Mouse (Mus musculus) cerebellum, adult 2 months (tissue): ENCODE results near the gene Pde12. TPM values are rescaled to one million over a fixed set of nuclear protein-coding genes. Genes with fewer than 3 reads are reported as not detected.

Experiments
- DNase-seq, 2 experiments: peaks; one replicate each; pipeline ENCODE4 v3.0.0; 2021
- H3K27ac ChIP-seq: fragments of 200-500 bp; 2 replicates; pipeline ENCODE4 v1.5.1; 2012; ENCODE audit warnings: low read length, control low read depth, inconsistent platforms; ENCODE audit not compliant: insufficient read depth
- H3K27me3 ChIP-seq: fragments of 200-500 bp; 2 replicates; pipeline ENCODE4 v1.6.1; 2012; ENCODE audit warnings: inconsistent platforms, mild to moderate bottlenecking, low read length, moderate library complexity; ENCODE audit not compliant: control insufficient read depth, insufficient read depth
- H3K4me1 ChIP-seq: fragments of 200-500 bp; 2 replicates; pipeline ENCODE4 v1.6.1; 2011; ENCODE audit warnings: low read length; ENCODE audit not compliant: control insufficient read depth, insufficient read depth
- H3K4me3 ChIP-seq: fragments of 200-500 bp; replicated peaks from 2 replicates; pipeline ENCODE3; 2011; ENCODE audit warnings: mild to moderate bottlenecking, low read depth, low read length, control low read depth; ENCODE audit not compliant: insufficient read depth
- CTCF ChIP-seq: fragments of 200-500 bp; IDR thresholded peaks from 2 replicates; pipeline ENCODE4 v1.5.1; 2011; ENCODE audit warnings: low read depth, mild to moderate bottlenecking, control low read depth, low read length, moderate library complexity, borderline replicate concordance; ENCODE audit not compliant: insufficient read depth
- POLR2A ChIP-seq: fragments of 200-500 bp; IDR thresholded peaks from 2 replicates; pipeline ENCODE4 v1.6.1; 2011; ENCODE audit warnings: low read length, control low read depth, borderline replicate concordance; ENCODE audit not compliant: insufficient read depth
- WGBS: fragments of 180-500 bp; shearing (Covaris S2); methylation state at CpG from one replicate; pipeline ENCODE4 v1.1.7; 2018; 5-methylcytosine and 5-hydroxymethylcytosine counted together
- polyA plus RNA-seq: library from polyadenylated mRNA; depleted of rRNA; stranded (reverse); fragments of >200 nt; gene quantifications from 2 replicates; pipeline ENCODE4 v1.2.3, GENCODE M21; 2012

Pde12 gene
- polyA plus RNA-seq, 1 experiment, result 5.3 TPM

- H3K27ac ChIP-seq, result no peak overlapping the region
- H3K27me3 ChIP-seq, result no peaks in the 10 kb centered on the region
Observed at GRCm38 (mm10) chr14:26670964-26671363, 1.3 kb upstream of the Pde12 start.

DNA sequence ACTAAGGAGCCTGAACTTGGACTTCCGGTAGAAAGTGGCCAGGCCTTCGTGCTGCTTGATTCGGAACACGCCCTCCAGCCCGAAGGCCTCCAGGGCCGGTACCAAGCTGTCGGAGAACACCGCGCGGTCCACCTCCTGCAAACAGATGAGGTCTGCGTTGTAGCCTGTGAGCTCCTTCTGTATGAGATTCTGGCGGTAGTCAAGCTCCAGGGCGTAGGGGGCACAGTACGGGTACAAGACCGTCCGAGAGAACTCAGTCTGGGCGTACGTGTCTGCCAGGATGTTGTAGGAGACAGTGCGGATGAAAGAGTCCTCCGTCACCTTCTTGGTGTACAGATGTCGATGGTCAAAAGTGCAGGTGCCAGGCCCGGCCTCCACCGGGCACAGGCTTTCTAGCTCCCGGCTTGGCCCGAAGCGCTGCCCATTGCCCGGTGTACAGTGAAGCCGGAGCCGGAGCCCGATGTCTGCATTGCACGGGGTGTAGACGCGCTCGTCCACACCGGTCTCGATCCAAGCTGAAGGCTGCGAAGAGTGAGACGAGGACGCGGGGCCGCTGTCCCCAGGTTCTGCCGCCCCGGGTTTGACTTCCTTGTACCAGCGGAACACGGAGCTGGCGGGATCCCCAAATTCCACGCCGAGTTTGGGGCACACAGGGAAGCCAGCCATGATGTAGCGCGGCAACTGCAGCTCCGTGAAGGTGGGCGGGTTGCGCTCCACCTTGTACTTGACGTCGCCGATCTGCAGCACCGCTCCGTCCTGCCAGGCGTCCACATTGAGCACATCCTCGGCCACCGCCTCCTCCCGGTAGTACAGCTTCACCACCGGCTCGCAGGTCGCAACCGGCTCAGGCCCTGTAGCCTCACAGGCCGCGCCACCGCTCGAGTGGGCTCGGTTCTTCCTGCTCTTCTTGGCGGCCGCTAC, 1.1 kb downstream of the Pde12 start:
- peak in 1 of 2 experiments; percentile 27 for DNase-seq
- TF ChIP-seq POLR2A, result no peak
- Histone ChIP-seq H3K4me3 (peak overlapping the region; percentile 94), H3K4me1 (no peaks in the 10 kb centered on the region; the same call in 1 of the 2 replicates), H3K27me3 (no peaks in the 10 kb centered on the region), H3K27ac (no peak overlapping the region)
- WGBS, result under 1% methylated on average over 73 of the region's 73 CpGs

More at GRCm38 (mm10) chr14:26670964-26671363, 1.3 kb upstream of the Pde12 start:
- DNase-seq, result no peak
- TF ChIP-seq POLR2A (no peak), CTCF (no peak)
- H3K4me1 ChIP-seq, result no peaks in the 10 kb centered on the region; the same call in 1 of the 2 replicates
- H3K4me3 ChIP-seq, result no peak overlapping the region

DNA sequence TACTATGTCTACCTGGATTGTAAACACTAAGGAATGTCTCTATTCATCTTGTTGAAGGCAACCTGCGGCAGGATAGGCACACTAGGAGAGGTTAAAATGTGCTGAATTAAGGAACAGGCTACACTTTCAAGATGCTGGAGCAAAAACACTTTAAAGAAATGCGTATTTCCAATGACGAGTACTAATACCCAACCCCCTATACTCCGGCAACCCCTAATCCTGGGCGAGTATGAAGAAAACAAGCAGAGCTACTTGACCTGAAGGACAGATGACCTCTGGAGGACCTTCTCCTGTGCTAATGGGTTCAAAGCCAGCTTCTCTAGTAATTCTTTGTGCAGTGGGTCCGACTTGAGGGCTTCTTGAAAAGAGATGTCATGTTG, 1.7 kb downstream of the Pde12 start:
- H3K27ac ChIP-seq, result no peak overlapping the region

GRCm38 (mm10) chr14:26663851-26664250, 5.8 kb downstream of the Pde12 start:
- WGBS, result 85% methylated on average over 2 of the region's 2 CpGs

More for the DNA sequence above, 1.7 kb downstream of the Pde12 start:
- Histone ChIP-seq H3K4me3 (peak overlapping the region; percentile 94), H3K4me1 (no peaks in the 10 kb centered on the region; the same call in 1 of the 2 replicates), H3K27me3 (no peaks in the 10 kb centered on the region)
- TF ChIP-seq CTCF (no peak), POLR2A (no peak)
- DNase-seq, result no peak
- 27% methylated on average over 6 of the region's 6 CpGs for WGBS

GRCm38 (mm10) chr14:26662488-26662887, 7.2 kb downstream of the Pde12 start:
- H3K27me3 ChIP-seq, result no peaks in the 10 kb centered on the region
- H3K4me1 ChIP-seq, result no peaks in the 10 kb centered on the region; the same call in 1 of the 2 replicates
- no peak overlapping the region for H3K4me3 ChIP-seq
- TF ChIP-seq CTCF (no peak), POLR2A (no peak)
- 86% methylated on average over 2 of the region's 2 CpGs for WGBS
- no peak overlapping the region for H3K27ac ChIP-seq
- no peak for DNase-seq

More at GRCm38 (mm10) chr14:26663851-26664250, 5.8 kb downstream of the Pde12 start:
- Histone ChIP-seq H3K4me3 (no peak overlapping the region), H3K27me3 (no peaks in the 10 kb centered on the region), H3K27ac (no peak overlapping the region), H3K4me1 (no peaks in the 10 kb centered on the region; the same call in 1 of the 2 replicates)
- TF ChIP-seq POLR2A (no peak), CTCF (no peak)
- no peak for DNase-seq

DNA sequence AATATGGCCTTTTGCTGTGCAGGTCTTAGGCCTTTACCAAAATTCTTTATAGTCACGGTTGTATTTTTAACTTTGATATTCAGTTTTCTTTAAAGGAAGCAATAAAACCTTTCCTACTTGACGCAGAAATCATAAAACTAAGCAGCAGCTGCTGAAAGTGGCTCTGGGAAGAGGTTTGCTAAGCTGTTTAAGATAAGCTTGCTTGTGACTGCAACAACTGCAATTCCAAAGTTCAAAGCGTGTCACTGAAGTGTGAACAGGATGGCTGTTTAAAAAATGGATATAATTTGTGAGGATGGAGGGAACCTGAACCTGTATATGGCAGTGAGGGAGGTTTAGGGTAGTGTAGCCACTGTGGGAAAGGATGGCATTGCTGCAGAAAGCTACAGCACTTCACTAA, 7.7 kb downstream of the Pde12 start:
- TF ChIP-seq POLR2A (no peak), CTCF (no peak)
- no peak for DNase-seq
- Histone ChIP-seq H3K27me3 (no peaks in the 10 kb centered on the region), H3K27ac (no peak overlapping the region), H3K4me1 (no peaks in the 10 kb centered on the region; the same call in 1 of the 2 replicates), H3K4me3 (no peak overlapping the region)
- 94% methylated on average over 3 of the region's 3 CpGs for WGBS

- Histone ChIP-seq H3K4me3 (no peak overlapping the region), H3K4me1 (no peaks in the 10 kb centered on the region)
- WGBS, result 85% methylated on average over 1 of the region's 1 CpGs
Observed at GRCm38 (mm10) chr14:26660233-26660632, 9.4 kb downstream of the Pde12 start.

DNA sequence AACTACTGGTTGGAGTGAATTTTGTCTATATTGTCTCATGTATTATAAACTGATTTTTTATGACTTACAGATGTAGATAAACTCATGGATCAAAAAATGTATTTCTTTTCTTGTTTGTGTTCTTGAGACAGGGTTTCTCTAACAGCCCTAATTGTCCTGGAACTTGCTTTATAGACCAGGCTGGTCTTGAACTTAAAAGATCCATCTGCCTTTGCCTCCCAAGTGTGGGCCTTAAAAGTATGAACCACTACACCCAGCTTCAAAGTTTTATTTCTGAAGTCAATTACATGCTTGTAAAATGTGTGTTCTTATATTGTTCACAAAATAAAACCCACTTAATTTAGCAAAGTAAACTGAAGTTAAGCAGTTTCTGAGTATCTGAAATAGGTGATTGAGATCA, 11.5 kb downstream of the Pde12 start:
- Histone ChIP-seq H3K27me3 (no peaks in the 10 kb centered on the region), H3K4me3 (no peak overlapping the region), H3K4me1 (no peaks in the 10 kb centered on the region), H3K27ac (no peak overlapping the region)
- TF ChIP-seq POLR2A (no peak), CTCF (no peak)
- DNase-seq, result no peak

More at GRCm38 (mm10) chr14:26660233-26660632, 9.4 kb downstream of the Pde12 start:
- TF ChIP-seq POLR2A (no peak), CTCF (no peak)
- DNase-seq, result no peak
- Histone ChIP-seq H3K27me3 (no peaks in the 10 kb centered on the region), H3K27ac (no peak overlapping the region)
